Comparison of ENCODE assay signal across 21 mouse cellular contexts in genomic region chr2:172979666-172980345, GRCm38 (mm10). TPM values are rescaled to one million over a fixed set of nuclear protein-coding genes. Genes with fewer than 3 reads are reported as not detected.
DNase-seq lines count a peak whose midpoint lies in the region; TF ChIP-seq lines count a peak whose summit lies in the region.
"Had no signal": no experiment of that assay in that cellular context is flagged by ENCODE, and none has a peak within 500 bp of the region (broad histone marks: within the 10 kb centered on the region; RNA-seq: fewer than 3 reads in every experiment).

No protein-coding gene starts in this region.

- H3K27ac ChIP-seq in ES-Bruce4 (ENCODE audit: insufficient read depth, low read length): no peak overlapping the region
- H3K27ac ChIP-seq in ES-E14 (ENCODE audit: insufficient read depth, low read depth, low read length, poor library complexity, severe bottlenecking): no peak overlapping the region
- H3K27ac ChIP-seq: embryonic facial prominence, embryonic 12.5 days; forebrain, embryonic 15.5 days; heart, embryonic 10.5 days; hindbrain, embryonic 13.5 days; hindbrain, postnatal 0 days had no signal

- no peak for TF ChIP-seq EP300 in ES-Bruce4 (IDR thresholded peaks at IDR 0.05; ENCODE audit: insufficient read depth, low read depth, low read length)

- H3K4me1 ChIP-seq in ES-Bruce4 (ENCODE audit: control insufficient read depth, insufficient read depth, low read length) (no peaks in the 10 kb centered on the region), ES-E14 (ENCODE audit: control insufficient read depth in 2 of 2, insufficient read depth in 2 of 2, low read length in 2 of 2, poor library complexity in 1 of 2) (peaks cover 0 to 7% of the 10 kb centered on the region in 2 experiments; a peak in 1 of 4 replicates)

- H3K27me3 ChIP-seq in ES-Bruce4 (ENCODE audit: control insufficient read depth, insufficient read depth, low read length, poor library complexity, severe bottlenecking): no peaks in the 10 kb centered on the region; the same call in 1 of the 2 replicates
- H3K27me3 ChIP-seq: embryonic facial prominence, embryonic 12.5 days; forebrain, embryonic 15.5 days had no signal

- H3K9me3 ChIP-seq in ES-Bruce4 (replicated peaks; ENCODE audit: control insufficient read depth, insufficient read depth, low read length, poor library complexity, severe bottlenecking): no peaks in the 10 kb centered on the region
- no peaks in the 10 kb centered on the region for H3K9me3 ChIP-seq in ES-E14 (ENCODE audit: control insufficient read depth, insufficient read depth, low read depth, low read length)
- H3K9me3 ChIP-seq: forebrain, embryonic 15.5 days; heart, embryonic 10.5 days had no signal

- DNase-seq in thymus, postnatal 0 days (ENCODE audit: low spot score): peak; percentile 2
- DNase-seq in thymus, adult 18-20 months: no peak
- DNase-seq in ES-E14 (ENCODE audit: low read depth, low spot score): peak; percentile 54
- DNase-seq in heart, postnatal 14 days: no peak
- no peak for DNase-seq in lung, postnatal 4 days
- DNase-seq: adrenal gland, postnatal 14 days; cerebellum, adult 11-12 months; cerebellum, adult 9-10 months; cerebellum, postnatal 25 days; heart, adult 18-20 months; heart, postnatal 10 days had no signal

- intact Hi-C loops in heart, postnatal 14 days (cut with DNase I): no loop called here

- no peak for TF ChIP-seq POLR2A in ES-Bruce4 (IDR thresholded peaks at IDR 0.05; ENCODE audit: insufficient read depth, low read length)

- in situ Hi-C loops in ES-E14 (cut with MboI; ENCODE audit: low sequenced_read_pairs in 2 of 2, unreplicated experiment in 2 of 2): no loop called here

- TF ChIP-seq CTCF in ES-Bruce4 (IDR thresholded peaks at IDR 0.05; ENCODE audit: low read depth, low read length): peak; percentile 30

- no peaks in the 10 kb centered on the region for H3K36me3 ChIP-seq in ES-Bruce4 (ENCODE audit: control insufficient read depth, insufficient read depth, low read length, poor library complexity, severe bottlenecking)
- no peaks in the 10 kb centered on the region for H3K36me3 ChIP-seq in ES-E14 (ENCODE audit: control insufficient read depth, insufficient read depth, low read length, poor library complexity, severe bottlenecking)
- H3K36me3 ChIP-seq: embryonic facial prominence, embryonic 12.5 days; forebrain, embryonic 15.5 days; heart, embryonic 10.5 days; hindbrain, embryonic 13.5 days had no signal

- H3K9ac ChIP-seq in ES-Bruce4 (ENCODE audit: low read depth, poor library complexity, severe bottlenecking) (no peak overlapping the region), ES-E14 (ENCODE audit: insufficient read depth, low read depth, low read length, poor library complexity, severe bottlenecking) (no peak overlapping the region)
- H3K9ac ChIP-seq: embryonic facial prominence, embryonic 12.5 days; forebrain, embryonic 15.5 days; hindbrain, embryonic 13.5 days had no signal

- H3K4me3 ChIP-seq in ES-Bruce4 (ENCODE audit: low read depth, low read length): no peak overlapping the region
- no peak overlapping the region for H3K4me3 ChIP-seq in ES-E14 (ENCODE audit: insufficient read depth in 1 of 2, low read depth in 1 of 2, low read length in 2 of 2, poor library complexity in 1 of 2, severe bottlenecking in 1 of 2)
- H3K4me3 ChIP-seq: embryonic facial prominence, embryonic 12.5 days; forebrain, embryonic 15.5 days; heart, embryonic 10.5 days; hindbrain, embryonic 13.5 days had no signal

TF ChIP-seq in ES-E14, 5 proteins besides CTCF, POLR2A, EP300 and RAD21:
- TF ChIP-seq ZC3H11A (IDR thresholded peaks at IDR 0.05; ENCODE audit: borderline replicate concordance, low read depth, low read length): no peak
- no peak for TF ChIP-seq MAFK (IDR thresholded peaks at IDR 0.05; ENCODE audit: insufficient read depth, low read depth, low read length)
- TF ChIP-seq CHD2 (IDR thresholded peaks at IDR 0.05; ENCODE audit: low read depth, low read length): no peak
- TF ChIP-seq ZNF384 (IDR thresholded peaks at IDR 0.05; ENCODE audit: low read depth, low read length): no peak
- TF ChIP-seq HCFC1 (IDR thresholded peaks at IDR 0.05; ENCODE audit: borderline replicate concordance, insufficient read depth, low read length): no peak

RNA-seq across cellular contexts. Expression of gene Spo11, which starts 2.3 kb away (rescaled TPM):
- polyA plus RNA-seq in thymus, postnatal 0 days (2015; fragmentation: Nextera tagmentation; extraction: Ambion mirVana): 66.2 and 75.4 TPM in 2 replicates
- polyA plus RNA-seq in ES-Bruce4 (2011; ENCODE audit: insufficient read depth, insufficient read length, low read depth, missing spikeins): 0.54 and 0.56 TPM in 2 replicates
- 0.05 and 0.13 TPM in 2 replicates for total RNA-seq in ES-E14 (2012; rRNA removed)
- total RNA-seq in heart, postnatal 14 days (2021): under 1 TPM; 0.07 to 0.93 TPM
- total RNA-seq: adrenal gland, adult 18-20 months; adrenal gland, postnatal 14 days; gastrocnemius, adult 8-10 months; gastrocnemius, postnatal 4 days; heart, adult 18-20 months; heart, postnatal 10 days had no signal
- polyA plus RNA-seq: heart, embryonic 14.5 days had no signal

RNA-seq across cellular contexts. Expression of gene Rae1, which starts 20.1 kb away (rescaled TPM):
- polyA plus RNA-seq in thymus, postnatal 0 days (2015; fragmentation: Nextera tagmentation; extraction: Ambion mirVana): 138 and 142 TPM in 2 replicates
- 117 and 123 TPM in 2 replicates for polyA plus RNA-seq in ES-Bruce4 (2011; ENCODE audit: insufficient read depth, insufficient read length, low read depth, missing spikeins)
- 120 and 123 TPM in 2 replicates for total RNA-seq in ES-E14 (2012; rRNA removed)
- 10 to 100 TPM; 29.6 to 32.7 TPM for total RNA-seq in heart, postnatal 14 days (2021)

RNA-seq across cellular contexts. Expression of gene Bmp7, which starts 39.7 kb away (rescaled TPM):
- polyA plus RNA-seq in thymus, postnatal 0 days (2015; fragmentation: Nextera tagmentation; extraction: Ambion mirVana): 7.7 and 8.1 TPM in 2 replicates
- polyA plus RNA-seq in ES-Bruce4 (2011; ENCODE audit: insufficient read depth, insufficient read length, low read depth, missing spikeins): 15.4 and 17.4 TPM in 2 replicates
- 1.4 and 2.3 TPM in 2 replicates for total RNA-seq in ES-E14 (2012; rRNA removed)
- total RNA-seq in heart, postnatal 14 days (2021): 1 to 10 TPM; 1.7 to 2.6 TPM

RNA-seq across cellular contexts. Expression of gene Rbm38, which starts 40.5 kb away (rescaled TPM):
- polyA plus RNA-seq in thymus, postnatal 0 days (2015; fragmentation: Nextera tagmentation; extraction: Ambion mirVana): 144 and 151 TPM in 2 replicates
- 80.2 and 84.9 TPM in 2 replicates for polyA plus RNA-seq in ES-Bruce4 (2011; ENCODE audit: insufficient read depth, insufficient read length, low read depth, missing spikeins)
- total RNA-seq in ES-E14 (2012; rRNA removed): 23.9 and 26.7 TPM in 2 replicates
- total RNA-seq in heart, postnatal 14 days (2021): 100 to 1,000 TPM; 198 to 232 TPM

Comparison
In these comparisons a context has a peak if more than half of its experiments do, and no peak if none do; other contexts are left out.
1. DNase-seq: peak in thymus, postnatal 0 days (single experiment) and ES-E14 (single experiment); none in thymus, adult 18-20 months (0 of 2), heart, postnatal 14 days (0 of 2) and lung, postnatal 4 days (0 of 2).